Mouse (Mus musculus): ENCODE measurements around the gene Gsx2.

Gene Gsx2

GRCm38 (mm10) chr5:75079564-75079963 lies 4.2 kb downstream of the Gsx2 start:
- DNase-seq: no peak

DNA sequence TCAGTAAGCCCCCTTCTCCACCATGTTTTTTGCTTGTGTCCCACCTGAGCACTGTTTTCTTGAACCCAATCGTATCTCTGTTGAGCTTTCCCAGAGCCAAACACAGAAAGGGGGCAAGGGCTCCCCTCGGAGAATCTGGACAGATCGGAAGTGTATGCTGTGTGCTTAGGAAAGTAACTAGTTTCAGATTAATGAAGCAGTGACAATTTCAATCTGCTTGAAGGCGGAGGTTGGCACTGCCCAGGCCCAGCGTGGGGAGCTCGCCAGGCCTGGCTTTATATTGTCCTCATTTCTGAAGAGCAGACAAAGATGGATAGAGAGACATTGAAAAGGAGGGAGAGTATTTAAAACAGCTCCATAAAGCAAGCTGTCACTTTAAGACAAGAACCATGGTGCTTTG lies 7.0 kb downstream of the Gsx2 start:
- no peak for DNase-seq

DNA sequence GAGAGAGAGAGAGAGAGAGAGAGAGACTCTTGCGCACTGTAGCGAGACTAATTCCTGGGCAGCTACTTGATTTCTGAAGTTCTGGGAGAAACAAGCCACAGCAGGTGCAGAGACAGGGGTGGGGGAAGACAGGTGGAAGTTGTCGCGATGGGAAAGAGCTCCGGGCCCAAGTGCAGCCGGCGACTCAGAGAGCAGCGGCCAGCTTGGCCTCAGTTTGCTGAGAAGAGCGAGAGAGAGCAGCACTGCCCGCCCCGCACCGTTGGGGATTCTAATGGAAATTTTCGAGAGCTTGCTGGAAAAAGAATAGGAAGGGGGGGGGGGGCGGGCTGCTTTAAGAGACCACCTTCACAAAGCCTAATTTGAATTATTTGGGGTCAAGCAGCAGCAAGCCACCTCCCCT lies 7.7 kb downstream of the Gsx2 start:
- no peak for DNase-seq

- DNase-seq: no peak
These were observed 8.4 kb downstream of the Gsx2 start for GRCm38 (mm10) chr5:75083591-75084392.

DNA sequence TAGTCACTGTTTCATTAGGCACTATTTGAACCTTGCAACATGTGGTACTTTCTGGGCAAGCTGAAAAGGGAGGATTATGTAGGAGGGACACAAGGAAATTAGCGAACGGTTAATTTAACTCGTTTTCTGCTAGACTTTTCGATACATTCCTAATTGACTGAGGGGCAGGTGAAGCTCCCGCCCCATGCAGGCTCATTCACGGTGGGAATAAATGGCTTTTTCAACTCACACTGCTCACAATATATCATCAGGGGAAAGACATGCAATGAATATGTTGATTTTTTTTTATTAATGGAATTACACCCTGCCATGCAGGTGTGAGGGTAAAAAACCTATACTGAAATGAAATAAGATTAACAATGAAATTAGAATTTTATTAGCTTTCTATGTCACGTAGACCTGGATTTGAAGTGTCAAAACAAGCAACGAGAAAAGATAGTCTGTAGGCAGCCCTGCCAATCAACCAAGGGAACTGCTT lies 9.0 kb downstream of the Gsx2 start:
- DNase-seq: no peak

GRCm38 (mm10) chr5:75084871-75085520 lies 9.6 kb downstream of the Gsx2 start:
- DNase-seq: no peak

DNA sequence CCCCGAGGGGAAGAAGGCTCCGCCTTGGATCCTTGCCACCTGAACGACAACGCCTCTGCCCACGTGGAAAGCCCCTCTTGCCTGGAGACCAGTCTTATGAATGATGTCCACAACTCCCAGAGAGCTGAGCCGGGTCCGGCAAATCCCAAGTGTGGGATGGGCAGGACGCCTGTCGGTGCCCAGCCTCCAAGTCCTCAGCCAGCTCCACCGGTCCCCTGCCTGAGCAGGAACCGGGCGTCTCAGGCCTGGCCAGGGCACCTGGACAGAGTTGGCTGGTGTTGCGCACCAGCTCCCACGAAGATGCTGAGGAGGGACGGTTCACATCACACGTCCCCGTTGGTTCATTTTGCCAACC lies 10.1 kb downstream of the Gsx2 start:
- no peak for DNase-seq

GRCm38 (mm10) chr5:75085906-75086305 lies 10.5 kb downstream of the Gsx2 start:
- no peak for DNase-seq

DNA sequence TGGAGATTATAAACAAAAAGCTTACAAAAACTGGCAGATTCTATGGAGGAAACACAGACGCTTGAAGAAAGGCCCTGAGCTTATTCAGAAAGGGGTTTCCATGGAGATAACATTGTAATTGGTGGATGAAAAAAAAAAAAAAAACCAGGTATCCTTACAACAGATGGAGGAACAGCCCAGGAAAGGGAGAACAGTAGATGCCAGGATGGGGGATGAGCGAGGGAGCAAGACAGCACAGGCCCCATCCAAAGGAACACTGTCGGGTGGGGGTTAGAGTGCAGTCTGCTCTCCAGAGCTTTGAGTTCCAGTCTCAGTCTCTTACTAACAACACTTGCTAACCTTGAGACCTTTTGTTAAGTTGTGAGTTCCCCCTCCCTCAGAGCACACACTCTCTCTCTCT lies 31.1 kb downstream of the Gsx2 start:
- no peak for DNase-seq

DNA sequence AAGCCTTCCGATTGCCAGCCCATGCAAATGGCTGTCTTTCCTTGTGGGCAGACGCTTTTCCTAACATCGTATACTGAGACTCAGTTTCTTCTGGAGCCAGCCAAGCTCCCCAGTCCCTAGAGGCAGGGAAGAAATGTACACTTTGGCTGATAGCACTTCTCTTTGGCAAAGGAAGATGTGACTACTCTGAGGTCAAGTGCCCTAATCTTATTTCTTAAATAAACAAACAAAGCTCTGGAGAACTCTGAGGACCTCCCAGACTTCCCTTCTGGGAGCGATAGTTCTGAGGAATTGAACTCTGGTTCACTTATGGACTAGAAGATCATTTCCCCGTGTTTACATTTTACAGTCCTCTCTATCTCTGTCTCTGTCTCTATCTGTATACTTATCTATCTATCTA lies 34.0 kb downstream of the Gsx2 start:
- no peak for DNase-seq

DNA sequence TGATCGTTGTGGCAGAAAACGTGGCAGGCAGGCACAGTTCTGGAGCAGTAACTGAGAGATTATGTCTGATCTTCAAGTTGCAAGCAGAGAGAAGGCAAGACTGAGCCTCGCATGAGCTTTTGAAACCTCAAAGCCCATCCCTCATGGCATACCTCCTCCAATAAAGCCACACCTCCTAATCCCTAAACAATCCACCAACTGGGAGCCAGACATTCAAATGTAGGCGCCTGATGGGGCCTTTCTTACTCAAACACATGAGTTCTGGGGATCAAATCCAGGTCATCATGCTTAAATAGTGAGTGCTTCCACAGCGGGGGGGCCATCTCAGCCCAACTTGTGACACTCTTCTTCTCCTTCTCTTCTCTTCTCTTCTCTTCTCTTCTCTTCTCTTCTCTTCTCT lies 36.4 kb downstream of the Gsx2 start:
- no peak for DNase-seq

- no peak for DNase-seq
These were observed 43.4 kb downstream of the Gsx2 start for GRCm38 (mm10) chr5:75118840-75119239.

GRCm38 (mm10) chr5:75121646-75122045 lies 46.2 kb downstream of the Gsx2 start:
- DNase-seq: no peak
